Mouse (Mus musculus) ES-E14 (cell line): ENCODE results near the gene Ank2.

Experiments used
- HCFC1 ChIP-seq: IDR thresholded peaks from 2 replicates; pipeline ENCODE4 v1.6.1; 2012; ENCODE audit warnings: low read length, inconsistent platforms, borderline replicate concordance; ENCODE audit not compliant: insufficient read depth
- MAFK ChIP-seq: IDR thresholded peaks from 2 replicates; pipeline ENCODE4 v1.6.1; 2014; ENCODE audit warnings: mild to moderate bottlenecking, low read depth, low read length, inconsistent platforms; ENCODE audit not compliant: insufficient read depth
- ZC3H11A ChIP-seq: IDR thresholded peaks from 2 replicates; pipeline ENCODE4 v1.6.1; 2012; ENCODE audit warnings: low read depth, mild to moderate bottlenecking, inconsistent platforms, low read length, borderline replicate concordance
- ZNF384 ChIP-seq: IDR thresholded peaks from 2 replicates; pipeline ENCODE4 v1.6.1; 2012; ENCODE audit warnings: low read depth, low read length, inconsistent platforms

GRCm38 (mm10) chr3:127139638-127140037, 359.5 kb downstream of the Ank2 start:
- TF ChIP-seq MAFK (no peak), ZC3H11A (no peak), ZNF384 (no peak), HCFC1 (no peak)
